Mouse (Mus musculus) G1E-ER4 (cell line): Measurements from ENCODE around the gene Crebbp. TPM values are rescaled to one million over a fixed set of nuclear protein-coding genes. Genes with fewer than 3 reads are reported as not detected.
A peak's percentile ranks its signal among the peaks of the same experiment; 100 is the strongest.

Experiments
- GATA1 ChIP-seq: IDR thresholded peaks from one replicate; pipeline ENCODE4 v1.8.0; 2012; ENCODE audit warnings: low read length, inconsistent platforms
- polyA plus RNA-seq: library from polyadenylated mRNA; stranded (reverse); fragments of >175 nt; gene quantifications from 2 replicates; pipeline ENCODE4 v1.2.3, GENCODE M21; 2012

Gene Crebbp
- polyA plus RNA-seq, 1 experiment = 4.9 TPM

DNA sequence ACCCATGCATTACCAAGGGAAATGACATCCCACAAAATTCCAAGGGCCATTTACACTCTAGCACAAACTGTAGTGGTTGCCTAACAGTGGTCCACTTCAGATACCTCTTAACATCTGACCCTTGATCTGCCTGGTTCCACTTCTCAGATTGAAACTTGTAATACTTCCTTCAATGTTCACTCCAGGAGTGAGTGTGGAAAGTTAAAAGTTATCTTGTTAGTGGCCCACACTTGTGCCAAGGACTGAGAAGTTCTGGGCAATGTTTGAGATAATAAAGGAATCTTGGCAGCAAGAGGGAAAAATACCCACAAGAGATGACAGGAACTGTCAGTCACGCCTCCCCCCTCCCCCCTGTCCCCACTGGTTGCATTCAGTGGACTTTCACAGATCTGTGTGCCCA, 134.1 kb downstream of the Crebbp start:
- TF ChIP-seq GATA1 = no peak

DNA sequence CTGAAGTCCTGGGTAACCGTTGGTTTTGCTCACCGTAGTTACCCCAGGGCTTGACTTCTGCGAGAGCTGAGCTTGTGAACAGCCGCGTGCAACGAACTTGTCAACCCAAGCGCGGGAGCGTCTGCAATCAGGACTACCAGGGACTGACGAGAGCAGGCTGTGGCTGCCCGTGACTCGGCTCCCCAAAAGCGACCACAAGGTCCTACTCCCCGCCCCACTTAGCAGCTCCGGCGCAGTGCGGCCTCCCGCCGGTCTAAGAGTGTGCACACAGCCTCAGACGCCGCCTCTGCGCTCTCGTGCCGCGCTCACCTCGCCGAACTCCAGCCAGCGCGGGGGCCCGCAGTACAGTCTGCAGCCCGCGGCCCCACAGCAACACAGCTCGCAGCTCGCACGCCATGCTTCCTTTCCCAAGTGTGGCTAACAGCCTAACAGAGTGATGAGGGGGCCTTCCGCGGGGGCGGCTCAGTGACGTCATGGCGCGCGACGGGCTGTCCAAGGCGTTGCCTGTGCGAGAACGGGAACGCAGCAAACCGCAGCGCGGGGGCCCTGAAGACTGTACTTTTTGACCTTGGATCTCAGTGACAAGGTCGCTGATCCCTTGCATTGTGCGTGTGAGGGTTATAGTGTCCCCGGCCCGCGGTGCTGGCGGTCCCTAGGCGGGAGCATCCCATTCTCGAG, 136.3 kb downstream of the Crebbp start, which contains the start of gene Trap1:
Gene Trap1 (minus strand): TSS at position 444 of the 678 bp plus-strand sequence.
- no peak for TF ChIP-seq GATA1

DNA sequence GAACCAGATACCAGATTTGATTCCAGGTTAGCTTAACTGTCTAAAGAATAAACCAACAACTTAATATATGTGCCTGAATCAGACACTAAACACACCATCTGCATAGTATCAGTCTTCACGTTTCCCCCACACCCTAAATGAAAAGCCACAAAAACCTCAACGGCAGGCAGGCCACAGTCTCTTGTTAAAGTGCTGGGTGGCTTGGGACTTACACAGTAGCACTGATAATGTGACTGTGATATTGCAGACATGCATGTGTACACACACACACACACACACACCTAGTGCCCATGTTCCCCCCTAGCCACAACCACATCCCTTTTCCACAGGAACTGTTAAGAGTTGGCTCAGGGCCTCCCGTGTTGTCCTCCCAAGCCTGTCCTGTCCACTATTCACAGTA, 139.0 kb downstream of the Crebbp start:
- TF ChIP-seq GATA1 = peak; percentile 81

DNA sequence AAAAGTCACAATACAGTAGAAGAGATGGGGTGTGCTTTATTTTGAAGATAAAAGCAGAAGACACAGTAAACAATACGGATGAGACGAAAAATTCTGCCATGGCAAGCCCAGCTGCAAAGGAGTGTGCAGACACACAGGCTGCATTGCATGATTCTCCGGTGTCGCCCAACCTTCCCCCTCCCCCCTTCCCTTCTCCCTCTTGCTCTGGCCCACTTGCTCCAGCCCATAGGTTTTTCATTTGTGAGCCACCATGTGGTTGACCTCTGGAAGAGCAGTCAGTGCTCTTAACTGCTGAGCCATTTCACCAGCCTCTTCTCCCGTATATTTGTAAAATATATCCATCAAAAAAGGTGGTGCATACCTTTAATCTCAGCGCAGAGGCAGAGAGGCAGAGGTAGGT, 139.5 kb downstream of the Crebbp start:
- no peak for TF ChIP-seq GATA1

DNA sequence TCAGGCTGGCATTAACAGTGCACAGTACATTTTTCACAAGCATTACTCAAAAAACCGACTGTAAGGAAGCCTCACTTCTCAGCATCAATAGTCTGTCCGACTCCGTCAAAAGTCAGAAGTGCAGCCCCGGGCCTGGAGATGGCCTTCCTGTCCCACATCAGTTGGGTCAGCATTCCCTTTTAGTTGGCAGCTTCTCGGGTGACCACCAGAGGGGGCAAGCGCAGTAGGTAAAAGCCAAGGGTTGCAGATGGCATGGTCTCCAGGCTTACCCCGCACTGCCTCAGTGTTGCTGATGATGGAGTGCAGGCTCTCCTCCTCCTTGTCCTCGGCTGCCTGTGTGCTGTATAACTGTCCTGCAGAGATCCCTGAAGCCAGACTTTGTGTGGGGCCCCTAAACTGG, 145.2 kb downstream of the Crebbp start:
- TF ChIP-seq GATA1 = no peak

DNA sequence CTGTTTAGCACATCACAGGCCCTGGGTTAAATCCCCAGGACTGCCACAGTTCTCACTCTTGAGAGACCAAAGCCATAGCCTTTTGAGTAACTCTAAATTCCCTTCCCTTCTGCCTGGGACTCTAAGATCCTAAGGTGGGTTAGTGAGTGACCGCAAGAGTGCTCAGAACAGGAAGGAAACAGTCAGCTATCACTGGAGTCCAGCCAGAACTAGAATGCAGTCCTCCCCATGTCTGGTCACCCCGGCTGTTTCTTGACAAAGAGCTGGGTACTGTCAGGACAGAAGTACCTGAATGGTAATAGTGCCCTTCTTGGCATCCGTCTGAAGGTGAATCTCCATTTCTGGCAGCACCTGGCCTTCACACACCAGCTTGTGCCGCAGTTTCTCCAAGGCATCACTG, 148.9 kb downstream of the Crebbp start:
- no peak for TF ChIP-seq GATA1

DNA sequence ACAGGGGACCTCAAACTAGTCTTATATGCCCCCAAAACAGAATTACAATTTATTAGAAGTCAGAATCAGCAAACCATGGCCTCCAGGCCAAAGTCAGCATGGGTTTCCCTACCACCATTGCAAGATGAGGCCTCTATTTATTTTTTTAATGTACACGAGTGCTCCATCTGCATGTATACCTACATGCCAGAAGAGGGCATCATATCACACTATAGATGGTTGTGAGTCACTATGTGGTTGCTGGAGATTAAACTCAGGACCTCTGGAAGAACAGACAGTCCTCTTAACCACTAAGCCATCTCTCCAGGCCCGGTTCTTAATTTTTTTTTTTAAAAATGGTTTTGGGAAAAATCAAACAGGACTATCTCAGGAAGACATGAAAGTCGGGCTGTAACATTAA, 160.0 kb downstream of the Crebbp start:
- no peak for TF ChIP-seq GATA1

DNA sequence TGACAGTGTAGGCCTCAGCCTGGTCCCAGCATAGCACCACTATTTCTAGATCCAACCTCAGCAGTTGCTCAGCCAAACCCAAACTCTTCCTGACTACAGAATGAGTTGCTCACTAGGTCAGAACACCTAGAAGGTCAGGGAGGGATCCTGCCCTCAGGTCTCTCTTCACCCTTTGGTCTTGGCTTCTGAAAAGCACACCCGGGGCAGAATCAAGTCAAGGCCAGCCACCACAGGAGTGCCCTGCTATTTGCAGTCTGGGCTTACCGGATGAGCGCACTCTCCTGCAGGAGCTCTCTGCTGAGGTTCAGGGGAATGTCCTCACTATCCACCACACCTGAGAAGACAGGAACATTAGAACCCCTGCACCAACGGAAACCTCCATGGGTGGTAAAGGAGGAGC, 161.2 kb downstream of the Crebbp start:
- TF ChIP-seq GATA1 = no peak

DNA sequence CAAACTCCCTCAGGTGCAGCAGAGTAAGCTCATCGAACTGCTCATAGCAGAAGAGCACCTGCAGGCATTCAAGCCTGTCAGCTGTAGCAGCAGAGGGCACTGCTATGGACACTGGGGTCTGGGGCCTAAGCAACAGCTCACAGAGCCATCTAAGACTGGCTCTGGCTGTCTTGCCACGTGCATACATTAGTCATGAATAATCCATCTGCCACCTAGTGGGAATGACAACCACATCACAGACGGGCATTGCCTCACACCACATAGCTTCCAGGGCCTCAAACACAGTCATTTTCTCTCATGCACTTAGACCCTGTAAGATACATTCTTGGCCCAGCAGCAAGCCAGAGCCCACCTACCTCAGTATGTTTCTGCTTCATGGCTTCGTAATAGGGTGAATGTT, 168.3 kb downstream of the Crebbp start:
- TF ChIP-seq GATA1 = no peak

DNA sequence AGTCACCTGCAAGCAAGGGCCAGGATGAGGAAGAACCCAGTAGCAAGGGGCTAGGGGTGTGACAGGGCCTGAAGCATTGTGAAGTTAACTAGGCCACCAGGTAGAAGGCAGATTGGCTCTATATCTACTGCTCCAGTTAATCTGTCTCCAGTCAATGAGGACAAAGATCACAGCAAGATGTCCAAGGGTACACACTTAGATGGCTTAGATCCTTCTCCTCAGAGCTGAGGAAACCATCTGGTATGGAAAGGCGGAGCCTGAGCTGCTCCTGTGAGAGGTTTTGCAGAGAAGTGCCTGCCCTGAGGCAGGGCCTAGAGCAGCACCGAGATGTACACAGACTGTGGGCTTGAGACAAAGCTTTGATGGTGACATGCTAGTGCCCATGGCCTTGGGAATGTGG, 169.7 kb downstream of the Crebbp start:
- no peak for TF ChIP-seq GATA1

DNA sequence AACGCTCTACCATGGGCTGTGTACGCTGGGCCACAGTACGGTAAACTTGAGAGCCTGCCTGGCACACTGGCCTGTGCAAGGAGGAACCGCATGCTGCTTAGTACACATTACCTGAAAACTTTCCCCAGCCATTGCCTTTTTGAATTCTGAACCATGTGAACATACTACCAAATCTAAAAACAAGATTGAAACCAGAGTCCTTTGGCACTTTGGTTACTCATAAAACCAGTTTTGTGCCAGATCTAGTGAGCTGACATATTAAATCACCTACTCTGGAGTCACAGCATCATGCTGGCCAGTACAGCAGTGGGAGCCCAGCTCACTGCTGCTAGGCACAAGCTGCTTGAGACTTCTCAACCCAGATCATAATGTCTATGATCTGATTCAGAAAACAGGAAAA, 172.2 kb downstream of the Crebbp start:
- TF ChIP-seq GATA1 = no peak

DNA sequence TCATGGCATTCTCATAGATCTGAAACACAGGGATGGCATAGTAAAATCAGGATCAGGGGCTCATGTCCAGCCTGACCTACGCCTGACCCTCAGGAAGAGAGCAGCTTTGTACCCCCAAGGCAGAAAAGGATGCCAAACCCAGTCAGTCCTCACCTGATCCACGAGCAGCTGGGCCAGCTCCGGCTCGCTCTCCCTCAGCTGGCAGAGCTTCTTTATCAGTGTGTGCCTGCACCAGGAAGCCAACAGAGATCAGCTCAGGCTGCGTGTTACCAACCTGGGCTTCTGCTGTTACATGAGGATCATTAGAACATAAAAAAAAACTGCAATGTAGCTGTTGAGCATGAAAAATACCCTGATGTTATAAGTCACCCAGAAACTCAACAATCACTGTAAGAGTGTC, 173.6 kb downstream of the Crebbp start:
- no peak for TF ChIP-seq GATA1

DNA sequence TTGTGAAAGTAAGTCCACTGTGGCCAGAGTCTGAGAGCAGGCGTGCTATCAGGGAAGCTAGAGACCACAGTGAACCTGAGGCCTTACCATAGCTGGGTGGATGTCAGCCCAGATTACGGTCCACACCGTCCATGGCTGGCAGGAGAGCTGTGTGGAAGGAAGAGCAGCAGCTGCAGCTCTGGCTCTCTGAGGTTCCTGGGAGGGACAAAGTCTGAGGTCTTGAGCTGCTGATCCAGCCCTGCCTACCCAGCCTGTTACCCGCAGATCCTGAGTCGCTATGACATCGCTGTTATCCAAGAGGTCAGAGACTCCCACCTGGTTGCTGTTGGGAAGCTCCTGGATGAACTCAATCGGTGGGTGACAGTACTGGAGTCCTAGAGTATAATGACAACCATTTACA, 176.1 kb downstream of the Crebbp start:
- no peak for TF ChIP-seq GATA1

DNA sequence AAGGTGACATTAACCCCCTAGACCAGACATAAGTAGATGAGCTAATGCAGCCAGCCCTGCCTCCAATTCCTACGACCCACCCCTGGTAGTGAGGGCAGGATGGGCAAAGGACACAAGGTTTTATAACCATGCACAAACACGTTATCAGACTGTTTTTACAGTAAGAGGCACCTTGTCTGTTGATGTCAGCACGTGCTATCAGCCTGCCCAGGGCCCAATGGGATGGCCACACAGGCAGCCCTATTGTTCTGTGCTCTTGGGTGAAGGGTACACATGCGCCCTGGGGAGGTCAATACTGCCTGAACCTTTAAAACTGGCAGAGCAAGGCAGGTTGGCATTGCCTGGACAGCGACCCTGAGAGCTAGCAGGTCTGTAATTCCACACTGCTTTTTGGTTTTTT, 177.0 kb downstream of the Crebbp start, which contains the start of gene Dnase1:
Gene Dnase1 (plus strand): TSS at position 136 of the 400 bp plus-strand sequence.
- TF ChIP-seq GATA1 = no peak

DNA sequence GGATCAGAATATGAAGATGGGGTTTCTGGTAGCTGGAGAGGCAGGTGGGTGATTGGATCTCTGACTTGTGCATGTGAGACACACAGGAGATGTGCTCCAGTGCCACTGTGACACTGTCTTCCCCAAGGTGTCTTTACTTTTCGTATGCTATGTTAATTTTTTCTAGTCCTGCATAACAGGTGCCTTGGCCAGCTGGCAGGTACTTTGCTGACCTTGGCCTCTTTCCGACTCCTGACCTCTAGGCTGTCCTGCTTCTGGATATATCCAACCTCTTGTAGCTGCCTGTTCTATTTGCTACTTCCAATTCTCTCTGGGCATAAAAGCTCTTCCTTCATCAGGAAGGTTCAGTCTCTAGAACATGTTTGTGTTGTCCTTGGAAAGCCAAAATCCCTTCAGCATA, 178.2 kb downstream of the Crebbp start:
- TF ChIP-seq GATA1 = no peak

DNA sequence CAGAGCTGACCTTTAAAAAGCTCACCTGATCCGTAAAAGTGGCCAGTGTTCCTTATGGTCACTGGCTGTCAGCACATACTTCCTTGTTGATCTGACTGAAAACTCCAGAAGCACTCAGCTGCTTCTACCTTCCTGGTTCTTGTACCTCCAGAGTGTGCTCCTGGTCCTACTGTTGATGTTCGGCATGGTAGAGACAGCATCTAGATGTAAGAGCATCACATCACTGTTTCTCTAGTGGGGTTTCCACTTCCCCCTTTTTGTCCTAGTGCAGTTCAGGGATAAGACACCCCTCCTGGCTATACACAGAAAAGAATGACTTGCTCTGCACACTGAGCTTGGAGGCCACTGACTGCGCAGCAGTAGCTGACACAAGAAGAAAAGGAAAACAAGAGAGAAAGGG, 179.3 kb downstream of the Crebbp start:
- TF ChIP-seq GATA1 = no peak

DNA sequence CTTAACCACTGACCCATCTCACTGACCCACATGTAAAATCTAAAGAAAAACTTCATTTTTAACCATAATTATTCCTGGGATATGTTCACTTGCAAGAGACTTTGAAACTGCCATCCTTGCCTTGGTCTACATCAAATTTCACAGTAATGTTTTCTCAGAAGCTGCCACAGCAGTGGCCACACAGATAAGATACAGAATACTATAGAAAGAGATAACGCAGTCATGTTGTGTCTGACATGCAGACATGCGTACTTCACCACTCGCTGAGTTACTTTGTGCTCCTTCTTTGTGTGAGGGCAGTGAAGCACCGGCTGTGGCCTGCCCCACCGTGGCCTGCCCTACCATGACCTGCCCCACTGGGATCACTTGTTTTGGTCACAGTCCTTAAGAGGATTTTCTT, 179.8 kb downstream of the Crebbp start:
- no peak for TF ChIP-seq GATA1

DNA sequence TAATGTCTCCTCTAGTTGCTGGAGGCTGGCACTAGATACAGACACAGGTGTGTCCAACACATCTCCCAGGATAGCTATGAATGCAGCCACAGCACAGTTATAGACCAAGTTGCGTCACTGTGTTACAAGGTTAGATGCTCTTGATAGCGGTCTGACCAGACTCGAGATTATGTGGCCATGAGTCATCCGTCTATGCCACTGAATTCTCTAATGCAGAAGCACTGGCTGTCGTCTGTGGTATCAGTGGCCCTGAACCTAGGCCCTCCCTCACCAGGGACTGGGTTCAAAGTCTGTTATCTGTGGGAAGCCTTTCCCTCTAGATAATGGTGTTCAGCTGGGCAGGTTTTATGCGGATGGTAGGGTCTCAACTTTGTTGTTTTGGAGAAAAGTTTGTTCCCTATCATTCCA, 181.5 kb downstream of the Crebbp start:
- TF ChIP-seq GATA1 = no peak
